Mouse (Mus musculus) megakaryocyte, embryonic 14.5 days (primary cell): ENCODE data around the gene Hoxa10.

Experiments used
- FLI1 ChIP-seq: IDR thresholded peaks from 2 replicates; pipeline ENCODE4 v1.6.1; 2012; ENCODE audit warnings: low read length, inconsistent platforms, mixed read lengths
- GATA1 ChIP-seq: IDR thresholded peaks from 3 replicates; pipeline ENCODE4 v1.6.1; 2012; ENCODE audit warnings: mixed read lengths, low read length, inconsistent platforms, borderline replicate concordance

DNA sequence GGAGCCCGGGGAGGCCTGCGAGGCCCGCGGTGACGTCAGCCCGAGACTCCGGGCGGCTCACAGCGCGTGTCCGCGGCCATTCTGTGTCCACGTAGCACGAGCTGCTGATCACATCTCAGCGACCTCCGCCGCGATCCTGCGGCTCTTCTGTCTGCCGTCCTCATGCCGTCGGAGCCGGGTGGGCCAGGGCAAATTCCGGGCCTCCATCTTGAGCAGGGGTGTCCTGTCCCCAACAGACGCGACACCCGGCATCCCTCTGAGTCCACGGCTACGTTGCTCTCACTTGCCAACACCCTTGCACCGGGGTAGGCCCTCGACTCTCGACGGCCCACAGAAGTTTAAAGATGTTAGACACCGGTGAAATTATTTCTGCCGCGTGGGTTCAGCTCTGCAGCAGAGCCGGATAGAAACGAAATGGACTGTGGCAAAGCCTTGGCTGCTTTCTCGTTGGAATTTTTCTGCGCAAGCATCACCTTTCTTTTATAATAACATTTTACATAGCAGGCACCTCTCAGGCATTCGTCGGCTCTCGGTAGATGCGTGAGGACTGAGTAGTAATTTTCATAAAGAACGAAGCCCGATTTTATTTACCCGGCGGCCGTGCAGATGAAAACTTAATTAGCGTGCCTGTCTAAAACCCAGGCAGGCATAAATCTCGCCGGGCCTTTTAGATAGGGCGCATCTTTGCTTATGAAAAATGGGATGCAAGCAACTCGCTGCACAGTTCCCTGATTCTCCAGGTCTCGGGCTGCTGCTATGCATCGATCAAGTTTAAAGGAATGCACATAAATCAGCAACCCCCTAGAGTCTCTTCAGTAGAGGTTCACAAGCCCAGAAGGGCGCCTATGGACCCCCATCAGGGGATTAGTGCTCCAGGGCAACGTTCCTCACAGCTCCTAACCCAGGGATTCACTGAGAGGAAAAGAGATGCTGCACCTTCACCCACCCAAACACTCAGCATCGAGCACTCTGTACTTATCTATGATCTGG is 13.2 kb upstream of the Hoxa10 start:
- TF ChIP-seq GATA1 (no peak), FLI1 (no peak)
